Mouse (Mus musculus) spleen, postnatal 36 days (tissue): ENCODE data around the gene Npw.

Experiments used
- DNase-seq, 2 experiments: peaks; one replicate each; pipeline ENCODE4 v3.0.0; 2022; ENCODE audit warnings: low spot score in 2 of 2, mixed read lengths in 1 of 2

Npw gene

GRCm38 (mm10) chr17:24658017-24658758, at the start of gene Npw:
TSS of gene Npw (minus strand) at chr17:24658457.
- DNase-seq, result no peak

- no peak for DNase-seq
Observed at GRCm38 (mm10) chr17:24707801-24708425, 49.7 kb upstream of the Npw start.

- DNase-seq, result peak; percentile 86 to 88
Observed at GRCm38 (mm10) chr17:24706982-24707800, 48.9 kb upstream of the Npw start, which contains the start of gene Tbl3. TSS of gene Tbl3 (minus strand) at chr17:24707660.

GRCm38 (mm10) chr17:24705821-24706220, 47.6 kb upstream of the Npw start:
- DNase-seq, result no peak

DNA sequence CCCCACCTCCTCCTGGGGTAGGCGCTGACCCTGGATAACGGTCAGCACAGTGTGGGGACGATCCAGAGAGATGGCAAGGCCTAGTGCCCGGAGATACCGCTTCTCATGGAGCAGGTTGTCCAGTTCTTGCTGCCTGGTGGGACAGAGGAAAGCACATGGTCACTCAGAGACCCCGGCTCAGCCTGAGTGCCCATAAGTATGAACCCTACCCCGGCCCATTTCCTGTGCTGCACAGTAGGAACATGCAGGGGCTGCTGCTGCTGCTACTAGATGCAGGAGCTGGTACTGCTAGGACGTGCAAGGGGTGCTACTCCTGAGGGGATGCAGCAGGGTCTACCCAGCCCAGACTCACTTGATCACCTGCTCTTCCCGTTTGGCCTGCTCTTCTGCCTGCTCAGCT, 43.0 kb upstream of the Npw start:
- no peak for DNase-seq

GRCm38 (mm10) chr17:24699473-24699872, 41.2 kb upstream of the Npw start:
- DNase-seq, result no peak

DNA sequence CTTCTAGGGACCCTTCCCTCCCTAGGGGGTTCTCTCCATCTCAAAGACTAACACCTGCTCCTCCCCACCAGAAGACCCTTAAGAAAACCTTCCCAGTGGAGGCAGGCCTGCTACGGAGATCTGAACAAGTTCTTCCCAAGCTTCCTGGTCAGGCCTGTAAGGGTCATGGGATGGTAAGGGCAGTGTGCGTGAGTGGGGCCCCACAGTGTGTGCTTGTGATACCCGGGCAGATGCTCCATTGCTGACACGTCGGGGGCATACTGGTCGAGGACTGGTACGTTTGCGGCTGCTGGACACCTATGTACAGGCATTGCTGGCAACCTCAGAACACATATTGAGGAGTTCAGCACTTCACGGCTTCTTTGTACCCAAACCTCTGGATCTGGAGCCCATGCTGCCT, 40.5 kb upstream of the Npw start:
- DNase-seq, result no peak

DNA sequence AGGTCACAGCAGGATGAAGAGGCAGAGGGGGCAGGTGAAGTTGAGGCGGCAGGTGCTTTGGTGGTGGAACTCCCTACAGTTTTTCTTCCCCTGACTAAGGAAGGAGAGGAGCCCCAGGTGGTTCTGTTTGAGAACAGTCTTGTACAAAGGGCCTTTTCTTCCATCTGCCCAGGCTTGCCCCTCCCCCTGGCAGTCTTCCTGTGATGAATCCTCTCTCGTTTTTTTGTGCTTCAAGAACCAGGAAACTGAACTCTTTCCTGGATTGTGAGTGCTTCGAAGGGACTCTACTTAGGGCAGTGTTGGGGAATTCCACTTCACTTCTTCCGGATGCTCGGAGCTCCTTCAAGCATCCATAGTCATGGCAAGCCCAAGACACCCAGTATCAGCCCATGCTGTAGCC, 39.7 kb upstream of the Npw start:
- no peak for DNase-seq

GRCm38 (mm10) chr17:24696011-24696697, 37.9 kb upstream of the Npw start, which contains the start of the genes Gfer and Noxo1:
TSS of gene Gfer (minus strand) at chr17:24696156.
TSS of gene Noxo1 (plus strand) at chr17:24696234.
- peak; percentile 83 to 86 for DNase-seq

GRCm38 (mm10) chr17:24695326-24696010, 37.2 kb upstream of the Npw start:
- DNase-seq, result no peak

DNA sequence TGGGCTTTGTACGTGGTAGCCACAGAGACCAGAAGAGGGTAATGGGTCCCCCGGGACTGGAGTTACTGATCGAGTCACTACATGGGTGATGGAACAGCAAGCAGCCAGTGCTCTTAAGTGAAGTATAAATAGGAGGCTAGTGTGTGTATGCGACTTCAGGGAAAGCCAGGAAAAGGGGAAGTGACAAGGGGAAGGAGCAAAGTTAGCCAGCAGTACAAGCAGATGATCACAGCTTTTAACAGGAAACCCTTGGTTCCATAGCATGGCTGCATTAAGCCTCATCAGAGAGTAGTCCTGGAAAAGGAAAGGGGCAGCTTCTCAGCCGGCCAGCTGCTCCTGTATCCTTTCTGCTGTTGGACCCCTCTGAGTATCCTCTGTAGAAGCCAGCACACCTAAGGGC, 34.1 kb upstream of the Npw start:
- DNase-seq, result no peak

DNA sequence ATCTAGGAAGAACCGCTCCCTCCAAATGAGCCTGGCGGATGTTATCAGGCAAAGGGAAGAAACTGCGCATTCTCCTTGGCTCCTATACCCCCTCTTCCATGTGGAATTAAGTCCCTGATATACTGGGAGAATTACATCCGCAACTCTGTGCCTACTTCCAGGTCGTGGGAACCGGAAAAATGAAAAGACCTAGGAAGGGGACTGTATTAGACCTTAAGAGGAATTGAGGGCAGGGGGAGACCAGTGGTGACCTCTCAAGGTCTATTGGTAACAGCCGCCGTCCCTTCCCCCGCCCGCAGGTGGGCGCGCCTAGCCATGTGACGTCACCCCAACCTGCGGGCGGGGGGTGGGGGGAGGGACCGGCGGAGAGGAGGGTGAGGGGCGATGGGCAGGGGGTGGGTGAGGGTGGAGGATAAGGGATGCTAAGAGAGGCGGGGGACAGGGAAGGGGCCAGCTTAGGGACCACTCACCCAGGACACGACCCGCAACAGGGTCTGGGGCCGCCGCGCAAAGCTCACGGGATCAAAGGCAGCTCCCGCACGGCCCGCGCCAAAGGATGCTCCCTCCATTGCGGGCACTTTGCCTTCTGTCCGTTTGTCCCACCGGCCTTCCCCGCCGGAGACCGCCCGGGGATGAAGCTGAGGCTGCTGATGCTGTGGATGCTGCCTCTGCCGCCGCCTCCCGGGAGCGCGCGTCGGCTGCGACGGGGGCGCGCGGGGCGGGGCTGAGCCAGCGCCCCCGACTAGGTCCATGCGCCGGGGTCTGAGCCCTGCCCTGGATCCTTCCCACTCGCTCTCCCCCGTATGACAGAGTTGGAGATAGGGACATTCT, 31.2 kb upstream of the Npw start, which contains the start of gene Syngr3:
Syngr3 (minus strand) TSS at position 705 of the 831 bp plus-strand sequence.
- no peak for DNase-seq

GRCm38 (mm10) chr17:24687599-24687998, 29.3 kb upstream of the Npw start:
- DNase-seq, result no peak

DNA sequence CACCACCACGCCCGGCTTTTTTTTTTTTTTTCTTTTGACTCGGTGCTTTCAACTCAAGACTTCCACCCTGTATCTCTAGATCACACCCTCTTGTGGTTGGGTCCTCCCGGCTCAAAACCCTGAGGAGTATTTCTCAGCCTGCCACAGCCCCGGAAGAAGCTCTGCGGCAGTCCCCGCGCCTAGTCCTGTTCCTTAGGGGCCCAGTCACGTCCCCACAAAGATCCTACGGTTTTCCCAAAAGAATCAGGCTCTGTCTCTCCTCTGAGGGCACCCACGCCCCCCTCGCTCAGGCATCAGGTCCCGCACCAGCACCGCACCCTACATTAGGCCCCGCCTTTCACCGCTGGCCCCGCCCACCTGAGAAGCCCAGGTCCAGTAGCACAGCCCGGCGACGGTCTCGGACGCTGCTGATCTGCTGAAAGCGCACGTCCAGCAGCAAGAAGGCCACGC, 28.9 kb upstream of the Npw start:
- peak; percentile 48 to 59 for DNase-seq

- DNase-seq, result peak; percentile 58 to 62
Observed at GRCm38 (mm10) chr17:24686514-24686913, 28.3 kb upstream of the Npw start.

DNA sequence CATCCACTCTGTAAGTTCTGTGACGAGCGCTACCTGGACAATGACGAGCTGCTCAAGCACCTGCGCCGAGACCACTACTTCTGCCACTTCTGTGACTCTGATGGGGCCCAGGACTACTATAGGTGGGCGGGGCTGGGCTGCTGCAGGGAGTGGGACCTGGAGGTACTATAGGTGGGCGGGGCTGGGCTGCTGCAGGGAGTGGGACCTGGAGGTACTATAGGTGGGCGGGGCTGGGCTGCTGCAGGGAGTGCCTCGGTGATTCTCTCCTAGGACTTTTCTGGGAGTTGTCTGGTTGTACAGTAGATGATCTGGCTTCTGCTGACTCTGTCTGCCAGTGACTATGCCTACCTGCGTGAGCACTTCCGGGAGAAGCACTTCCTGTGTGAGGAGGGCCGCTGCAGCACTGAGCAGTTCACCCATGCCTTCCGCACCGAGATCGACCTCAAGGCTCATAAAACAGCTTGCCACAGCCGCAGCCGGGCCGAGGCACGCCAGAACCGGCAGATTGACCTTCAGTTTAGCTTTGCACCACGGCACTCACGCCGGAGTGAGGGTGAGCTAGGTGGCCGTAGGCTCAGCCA, 19.3 kb upstream of the Npw start:
- DNase-seq, result no peak

- DNase-seq, result no peak
Observed at GRCm38 (mm10) chr17:24676877-24677276, 18.6 kb upstream of the Npw start.

DNA sequence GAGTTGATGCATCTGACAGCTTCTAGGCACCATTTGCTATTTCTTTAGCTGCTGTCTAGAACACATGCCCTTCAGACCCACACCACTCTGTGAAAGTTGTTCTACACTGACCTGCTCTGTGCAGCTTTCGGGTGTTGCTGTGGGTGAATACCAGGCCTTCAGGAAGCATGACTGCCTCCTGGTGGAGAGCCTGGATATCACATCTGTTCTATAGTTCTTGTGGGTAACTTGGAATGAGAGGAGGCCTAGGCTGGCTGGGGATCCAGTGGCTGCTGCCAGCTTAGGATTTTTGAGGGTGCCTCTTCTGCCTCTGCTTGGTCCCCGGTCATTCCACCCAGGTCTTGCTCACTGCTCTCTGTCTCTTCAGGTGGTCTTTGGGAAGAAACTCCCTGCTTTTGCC, 17.9 kb upstream of the Npw start:
- peak; percentile 51 to 67 for DNase-seq

- no peak for DNase-seq
Observed at GRCm38 (mm10) chr17:24674277-24674676, 16.0 kb upstream of the Npw start.

DNA sequence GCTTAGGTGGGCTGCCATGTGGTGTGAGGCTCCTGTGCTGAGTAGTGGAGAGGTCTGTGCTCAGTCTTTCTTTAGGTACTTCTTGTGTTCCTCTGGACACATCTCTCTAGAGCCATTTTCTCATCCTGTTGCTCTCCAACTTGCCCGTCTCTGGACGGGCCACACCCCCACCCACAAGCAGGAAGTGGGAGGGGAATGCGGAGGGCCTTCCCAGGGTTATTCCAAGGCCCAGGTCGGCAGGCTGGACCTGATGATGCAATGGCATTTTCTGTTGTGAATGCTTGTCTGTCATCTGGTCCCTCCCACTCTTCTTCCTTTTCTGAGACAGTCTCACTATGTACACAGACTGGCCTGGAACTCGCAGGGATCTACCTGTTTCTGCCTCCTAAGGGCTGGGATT, 13.9 kb upstream of the Npw start:
- DNase-seq, result peak; percentile 36 to 38
